Mouse (Mus musculus) CH12.LX (cell line): Measurements from ENCODE around the gene Gdpd1. TPM values are rescaled to one million over a fixed set of nuclear protein-coding genes. Genes with fewer than 3 reads are reported as not detected.

ENCODE experiments used
- DNase-seq: peaks from one replicate; pipeline ENCODE4 v3.0.0-alpha.2; 2013; ENCODE audit errors: extremely low read depth
- H3K27ac ChIP-seq: 2 replicates; pipeline ENCODE4 v1.5.1; 2012; ENCODE audit warnings: low read depth, mild to moderate bottlenecking, control low read depth, moderate library complexity; ENCODE audit not compliant: insufficient read depth
- H3K27me3 ChIP-seq: replicated peaks from 2 replicates; pipeline ENCODE3; 2012; ENCODE audit warnings: inconsistent platforms
- H3K36me3 ChIP-seq, 2 experiments: replicated peaks in 1 of 2; 2 replicates each; pipeline versions ENCODE3 to v1.6.1; 2012; ENCODE audit warnings: inconsistent platforms in 1 of 2, low read length in 1 of 2, mild to moderate bottlenecking in 1 of 2, mixed read lengths in 1 of 2, moderate library complexity in 1 of 2; ENCODE audit not compliant: control insufficient read depth in 1 of 2, insufficient read depth in 1 of 2
- H3K4me1 ChIP-seq, 2 experiments: 2 replicates each; pipeline ENCODE4 v1.6.1; 2012; ENCODE audit warnings: inconsistent platforms in 1 of 2, moderate library complexity in 1 of 2; ENCODE audit not compliant: insufficient read depth in 2 of 2, control insufficient read depth in 1 of 2
- H3K4me2 ChIP-seq: 2 replicates; pipeline ENCODE4 v1.6.1; 2012; ENCODE audit warnings: low read depth, mild to moderate bottlenecking, control low read depth; ENCODE audit not compliant: poor library complexity, insufficient read depth, severe bottlenecking
- H3K4me3 ChIP-seq, 3 experiments: fragments of 150-350 bp in 1 of 3; sonication (generic) in 1 of 3; replicated peaks in 1 of 3; 2 replicates each; pipeline versions ENCODE3 to v1.5.1; 2011 to 2012; ENCODE audit warnings: low read depth in 2 of 3, low read length in 2 of 3, mild to moderate bottlenecking in 2 of 3, moderate library complexity in 2 of 3, control low read depth in 1 of 3, improper control_type of control experiment in 1 of 3, inconsistent platforms in 1 of 3, mixed read lengths in 1 of 3; ENCODE audit not compliant: poor library complexity in 1 of 3
- H3K79me2 ChIP-seq: replicated peaks from 2 replicates; pipeline ENCODE4 v1.6.1; 2012; ENCODE audit warnings: mild to moderate bottlenecking, moderate library complexity; ENCODE audit not compliant: control insufficient read depth, poor library complexity, insufficient read depth, severe bottlenecking; ENCODE audit errors: extremely low read depth
- H3K9ac ChIP-seq: 2 replicates; pipeline ENCODE4 v1.6.1; 2012; ENCODE audit warnings: low read depth, mild to moderate bottlenecking, control low read depth, moderate library complexity; ENCODE audit not compliant: insufficient read depth
- H3K9me3 ChIP-seq: replicated peaks from 2 replicates; pipeline ENCODE3; 2012; ENCODE audit warnings: low read length, inconsistent platforms, mixed read lengths
- BHLHE40 ChIP-seq: IDR thresholded peaks from 2 replicates; pipeline ENCODE4 v1.6.1; 2011; ENCODE audit warnings: mild to moderate bottlenecking, low read depth, low read length, improper control_type of control experiment
- CHD1 ChIP-seq: IDR thresholded peaks from 2 replicates; pipeline ENCODE4 v1.6.1; 2012; ENCODE audit warnings: low read depth, low read length, improper control_type of control experiment, inconsistent platforms
- CHD2 ChIP-seq: IDR thresholded peaks from 2 replicates; pipeline ENCODE4 v1.6.1; 2011; ENCODE audit warnings: low read length, improper control_type of control experiment
- CTCF ChIP-seq, 2 experiments: IDR thresholded peaks in 1 of 2; conservative IDR thresholded peaks in 1 of 2; 2 replicates each; pipeline ENCODE4 v1.5.1; 2011 to 2012; ENCODE audit warnings: low read depth in 2 of 2, low read length in 2 of 2, improper control_type of control experiment in 1 of 2, inconsistent platforms in 1 of 2, mild to moderate bottlenecking in 1 of 2, moderate library complexity in 1 of 2
- E2F4 ChIP-seq: IDR thresholded peaks from 2 replicates; pipeline ENCODE4 v1.6.1; 2011; ENCODE audit warnings: low read depth, low read length, improper control_type of control experiment; ENCODE audit not compliant: insufficient replicate concordance
- ELF1 ChIP-seq: IDR thresholded peaks from 2 replicates; pipeline ENCODE4 v1.6.1; 2014; ENCODE audit warnings: low read depth, mild to moderate bottlenecking, inconsistent platforms, low read length, improper control_type of control experiment
- EP300 ChIP-seq: IDR thresholded peaks from 2 replicates; pipeline ENCODE4 v1.6.1; 2011; ENCODE audit warnings: low read length, improper control_type of control experiment
- ETS1 ChIP-seq: conservative IDR thresholded peaks from 2 replicates; pipeline ENCODE4 v1.6.1; 2012; ENCODE audit warnings: low read depth, mild to moderate bottlenecking, inconsistent platforms, low read length, improper control_type of control experiment, moderate library complexity
- GABPA ChIP-seq: IDR thresholded peaks from 2 replicates; pipeline ENCODE4 v1.6.1; 2012; ENCODE audit warnings: low read depth, low read length, improper control_type of control experiment, inconsistent platforms; ENCODE audit not compliant: insufficient replicate concordance
- HCFC1 ChIP-seq: IDR thresholded peaks from 2 replicates; pipeline ENCODE4 v1.6.1; 2012; ENCODE audit warnings: low read depth, mild to moderate bottlenecking, inconsistent platforms, low read length, improper control_type of control experiment
- IRF4 ChIP-seq: IDR thresholded peaks from 2 replicates; pipeline ENCODE4 v1.6.1; 2014; ENCODE audit warnings: low read depth, mild to moderate bottlenecking, inconsistent platforms, low read length, improper control_type of control experiment
- JUN ChIP-seq: IDR thresholded peaks from 2 replicates; pipeline ENCODE4 v1.6.1; 2011; ENCODE audit warnings: low read depth, mild to moderate bottlenecking, low read length, improper control_type of control experiment, moderate library complexity; ENCODE audit not compliant: insufficient read depth
- JUND ChIP-seq: conservative IDR thresholded peaks from 2 replicates; pipeline ENCODE4 v1.6.1; 2011; ENCODE audit warnings: low read depth, low read length, improper control_type of control experiment
- KAT2A ChIP-seq: IDR thresholded peaks from 2 replicates; pipeline ENCODE4 v1.6.1; 2012; ENCODE audit warnings: low read length, improper control_type of control experiment, inconsistent platforms; ENCODE audit not compliant: insufficient replicate concordance
- MAFK ChIP-seq: IDR thresholded peaks from 2 replicates; pipeline ENCODE4 v1.6.1; 2011; ENCODE audit warnings: low read length, improper control_type of control experiment; ENCODE audit not compliant: insufficient replicate concordance
- MAX ChIP-seq: IDR thresholded peaks from 2 replicates; pipeline ENCODE4 v1.6.1; 2011; ENCODE audit warnings: low read length, improper control_type of control experiment
- MAZ ChIP-seq: IDR thresholded peaks from 2 replicates; pipeline ENCODE4 v1.6.1; 2012; ENCODE audit warnings: low read depth, mild to moderate bottlenecking, inconsistent platforms, low read length, improper control_type of control experiment, moderate library complexity
- MEF2A ChIP-seq: IDR thresholded peaks from 2 replicates; pipeline ENCODE4 v1.6.1; 2014; ENCODE audit warnings: low read depth, mild to moderate bottlenecking, inconsistent platforms, low read length, improper control_type of control experiment, borderline replicate concordance
- MXI1 ChIP-seq: IDR thresholded peaks from 2 replicates; pipeline ENCODE4 v1.6.1; 2011; ENCODE audit warnings: mild to moderate bottlenecking, low read depth, low read length, improper control_type of control experiment
- MYC ChIP-seq: IDR thresholded peaks from 2 replicates; pipeline ENCODE4 v1.6.1; 2011; ENCODE audit warnings: low read depth, mild to moderate bottlenecking, improper control_type of control experiment, low read length
- NELFE ChIP-seq: IDR thresholded peaks from 2 replicates; pipeline ENCODE4 v1.6.1; 2011; ENCODE audit warnings: low read depth, low read length, improper control_type of control experiment
- NRF1 ChIP-seq: IDR thresholded peaks from 2 replicates; pipeline ENCODE4 v1.6.1; 2014; ENCODE audit warnings: low read depth, mild to moderate bottlenecking, inconsistent platforms, low read length, improper control_type of control experiment, moderate library complexity
- PAX5 ChIP-seq: IDR thresholded peaks from 2 replicates; pipeline ENCODE4 v1.6.1; 2012; ENCODE audit warnings: low read length, inconsistent platforms, mixed read lengths
- POLR2A ChIP-seq: IDR thresholded peaks from 2 replicates; pipeline ENCODE4 v1.6.1; 2011; ENCODE audit warnings: low read depth, mild to moderate bottlenecking, improper control_type of control experiment, low read length
- POLR2AphosphoS2 ChIP-seq: IDR thresholded peaks from 2 replicates; pipeline ENCODE4 v1.6.1; 2011; ENCODE audit warnings: low read depth, low read length, improper control_type of control experiment
- RAD21 ChIP-seq: IDR thresholded peaks from 2 replicates; pipeline ENCODE4 v1.6.1; 2011; ENCODE audit warnings: low read depth, mild to moderate bottlenecking, low read length, improper control_type of control experiment, moderate library complexity
- RCOR1 ChIP-seq: conservative IDR thresholded peaks from 2 replicates; pipeline ENCODE4 v1.6.1; 2012; ENCODE audit warnings: low read depth, mild to moderate bottlenecking, inconsistent platforms, low read length, improper control_type of control experiment
- SIN3A ChIP-seq: IDR thresholded peaks from 2 replicates; pipeline ENCODE4 v1.6.1; 2012; ENCODE audit warnings: low read length, improper control_type of control experiment, inconsistent platforms
- SMC3 ChIP-seq: IDR thresholded peaks from 2 replicates; pipeline ENCODE4 v1.6.1; 2011; ENCODE audit warnings: low read depth, low read length, improper control_type of control experiment
- TBP ChIP-seq: conservative IDR thresholded peaks from 2 replicates; pipeline ENCODE4 v1.6.1; 2011; ENCODE audit warnings: low read depth, low read length, improper control_type of control experiment
- TCF12 ChIP-seq: IDR thresholded peaks from 2 replicates; pipeline ENCODE4 v1.6.1; 2014; ENCODE audit warnings: low read depth, mild to moderate bottlenecking, inconsistent platforms, low read length, improper control_type of control experiment
- UBTF ChIP-seq: IDR thresholded peaks from 2 replicates; pipeline ENCODE4 v1.6.1; 2012; ENCODE audit warnings: low read depth, mild to moderate bottlenecking, inconsistent platforms, low read length, improper control_type of control experiment, moderate library complexity
- USF1 ChIP-seq: IDR thresholded peaks from 2 replicates; pipeline ENCODE4 v1.6.1; 2014; ENCODE audit warnings: low read depth, mild to moderate bottlenecking, inconsistent platforms, low read length, improper control_type of control experiment
- USF2 ChIP-seq: conservative IDR thresholded peaks from 2 replicates; pipeline ENCODE4 v1.6.1; 2011; ENCODE audit warnings: low read depth, low read length, improper control_type of control experiment
- ZC3H11A ChIP-seq: IDR thresholded peaks from 2 replicates; pipeline ENCODE4 v1.6.1; 2012; ENCODE audit warnings: low read depth, mild to moderate bottlenecking, inconsistent platforms, low read length, improper control_type of control experiment
- ZKSCAN1 ChIP-seq: IDR thresholded peaks from 2 replicates; pipeline ENCODE4 v1.6.1; 2012; ENCODE audit warnings: low read depth, inconsistent platforms, low read length, improper control_type of control experiment, borderline replicate concordance
- ZMIZ1 ChIP-seq: IDR thresholded peaks from 2 replicates; pipeline ENCODE4 v1.6.1; 2012; ENCODE audit warnings: low read depth, mild to moderate bottlenecking, inconsistent platforms, low read length, improper control_type of control experiment
- ZNF384 ChIP-seq: IDR thresholded peaks from 2 replicates; pipeline ENCODE4 v1.6.1; 2012; ENCODE audit warnings: low read depth, low read length, improper control_type of control experiment, inconsistent platforms
- dilution Hi-C: fragments of 300-500 bp; cut with MboI; formaldehyde crosslinking; loops from 2 replicates; pipeline ENCODE4 v1.14.3; 2020; ENCODE audit warnings: low sequenced_read_pairs; ENCODE audit not compliant: extremely low pct_unique_long_range_greater_than_20kb, extremely low pct_ligation_motif_present
- in situ Hi-C: fragments of 300-500 bp; cut with MboI; formaldehyde crosslinking; loops from 3 replicates; pipeline ENCODE4 v1.14.3; 2019; ENCODE audit warnings: low sequenced_read_pairs, low pct_ligation_motif_present, low pct_unique_long_range_greater_than_20kb, mixed read lengths
- polyA plus RNA-seq: library from polyadenylated mRNA; unstranded; fragments of >175 nt; gene quantifications from 2 replicates; pipeline ENCODE4 v1.2.1, GENCODE M21; 2012; ENCODE audit warnings: low read depth; ENCODE audit not compliant: insufficient read length
- total RNA-seq, 2 experiments: library from RNA; depleted of rRNA; stranded (reverse); fragments of 300-350 nt in 1 of 2; fragments of >200 nt in 1 of 2; gene quantifications; 2 replicates each; pipeline ENCODE4 v1.2.3; 2012 to 2014

The Gdpd1 gene
- total and polyA plus RNA-seq, 3 experiments, result 2.3 to 3.9 (median 2.7) TPM

DNA sequence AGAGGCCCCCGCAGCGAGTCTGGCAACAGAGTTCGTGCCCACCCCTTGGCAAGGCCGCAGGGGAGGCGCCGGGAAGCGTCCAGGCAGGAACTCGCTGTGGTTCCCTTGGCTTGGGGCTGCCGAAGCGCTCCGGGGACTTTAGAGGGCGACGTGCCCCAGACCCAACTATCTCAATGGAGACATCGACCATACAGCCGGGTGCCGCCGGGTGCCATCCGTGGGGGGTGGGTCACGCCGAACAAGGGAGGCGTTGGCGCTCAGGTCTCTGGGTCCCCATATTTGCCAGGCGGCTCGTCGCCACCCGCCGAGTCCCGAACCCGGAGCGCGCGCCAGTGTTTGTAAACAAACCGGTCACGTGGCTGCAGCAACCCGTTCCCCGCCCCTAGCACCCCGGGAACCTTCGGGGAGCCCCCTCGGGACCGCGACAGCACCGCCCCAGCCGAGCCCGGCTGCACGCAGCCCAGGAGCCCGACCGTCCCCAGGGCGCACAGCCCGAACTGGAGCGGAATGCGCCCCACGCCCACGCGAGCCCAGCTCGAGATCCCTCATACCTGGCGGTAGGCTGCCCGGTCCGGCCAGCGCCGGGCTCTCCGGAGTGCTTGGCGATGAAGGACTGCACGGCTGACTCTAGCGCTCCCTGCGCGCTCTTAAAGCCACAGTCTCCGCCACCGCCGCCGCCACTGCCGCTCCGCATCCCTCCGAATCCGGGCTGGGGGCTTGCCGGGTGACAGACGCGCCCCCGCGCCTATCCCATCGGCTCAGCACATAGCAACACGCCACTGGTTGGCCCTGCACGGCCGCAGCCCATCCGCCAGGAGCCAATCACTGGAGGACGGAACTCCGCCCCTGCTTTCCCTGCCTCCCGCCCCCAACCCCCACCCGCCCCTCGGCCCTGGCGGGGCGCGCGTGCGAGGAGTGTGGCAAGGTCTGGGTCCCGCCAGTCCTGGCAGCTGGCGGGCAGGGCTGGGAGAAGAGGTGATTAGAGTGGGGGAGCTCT, 80.5 kb downstream of the Gdpd1 start, which contains the start of gene Ypel2:
Ypel2 (minus strand) TSS at position 667 of the 997 bp plus-strand sequence.
- in situ Hi-C loops, result no loop called here
- peaks cover 0 to 34% of the 10 kb centered on the region in 2 experiments; a peak in 2 of 4 replicates for H3K4me1 ChIP-seq
- peaks cover 33% of the 10 kb centered on the region for H3K27me3 ChIP-seq
- no peak for TF ChIP-seq ZKSCAN1
- TF ChIP-seq MYC, result no peak
- peak; percentile 21; the same call in 1 of the 2 replicates for TF ChIP-seq UBTF
- no peak for TF ChIP-seq MEF2A
- no peak for TF ChIP-seq RAD21
- no peak for TF ChIP-seq SMC3
- 0 out of 2 replicates have a peak, but pooled peaks have one; percentile 6 for TF ChIP-seq NELFE
- TF ChIP-seq BHLHE40, result peak; percentile 70
- TF ChIP-seq CHD2, result peak; percentile 93
- TF ChIP-seq SIN3A, result peak; percentile 96
- TF ChIP-seq TBP, result no peak
- TF ChIP-seq MXI1, result peak; percentile 85
- no peak for TF ChIP-seq JUN
- no peak for TF ChIP-seq GABPA
- TF ChIP-seq PAX5, result no peak
- TF ChIP-seq TCF12, result 0 out of 2 replicates have a peak, but pooled peaks have one; percentile 46
- peak; percentile 50 for TF ChIP-seq NRF1
- 0 out of 2 replicates have a peak, but pooled peaks have one; percentile 7 for TF ChIP-seq IRF4
- no peak for TF ChIP-seq POLR2AphosphoS2
- no peak for TF ChIP-seq RCOR1
- no peak for TF ChIP-seq CTCF (conservative IDR thresholded peaks at IDR 0.05 in 1 of 2, IDR thresholded peaks at IDR 0.05 in 1 of 2; ENCODE audit: low read depth in 2 of 2, low read length in 2 of 2)
- no peak for TF ChIP-seq ETS1
- TF ChIP-seq E2F4, result no peak
- no peak for TF ChIP-seq ZC3H11A
- TF ChIP-seq ZMIZ1, result peak; percentile 17; the same call in 1 of the 2 replicates
- TF ChIP-seq CHD1, result no peak
- peak; percentile 3; the same call in 1 of the 2 replicates for TF ChIP-seq HCFC1
- TF ChIP-seq MAX, result peak; percentile 89
- peak; percentile 80 for TF ChIP-seq USF1
- peak; percentile 55; the same call in 1 of the 2 replicates for TF ChIP-seq USF2
- TF ChIP-seq MAZ, result peak; percentile 82
- no peak for TF ChIP-seq MAFK
- TF ChIP-seq ELF1, result peak; percentile 50; the same call in 1 of the 2 replicates
- no peak for TF ChIP-seq ZNF384
- TF ChIP-seq EP300, result no peak
- no peak for TF ChIP-seq KAT2A
- peak; percentile 52 for TF ChIP-seq POLR2A
- TF ChIP-seq JUND, result no peak
- H3K79me2 ChIP-seq, result no peaks in the 10 kb centered on the region
- H3K9me3 ChIP-seq, result no peaks in the 10 kb centered on the region
- peak within 1 kb of the TSS; percentile 72 to 92 (median 76) for H3K4me3 ChIP-seq
- H3K27ac ChIP-seq, result no peak within 1 kb of the TSS
- H3K36me3 ChIP-seq, result no peaks in the 10 kb centered on the region
- dilution Hi-C loops, result no loop called here
- peak within 1 kb of the TSS; percentile 82 for H3K4me2 ChIP-seq
- H3K9ac ChIP-seq, result peak within 1 kb of the TSS; percentile 44
- DNase-seq, result peak; percentile 87
